Mouse (Mus musculus) heart, embryonic 15.5 days (tissue): ENCODE data around the gene Mrm3. TPM values are rescaled to one million over a fixed set of nuclear protein-coding genes. Genes with fewer than 3 reads are reported as not detected.

ENCODE experiments used
- ATAC-seq: fragments of 200-750 bp; cut with Nextera tagmentation; replicated peaks from 2 replicates; pipeline ENCODE4 v1.8.0; 2017; ENCODE audit warnings: low read depth, moderate TSS enrichment; ENCODE audit not compliant: insufficient number of reproducible peaks, insufficient read depth, low FRiP score
- H3K27ac ChIP-seq: fragments of 300-500 bp; sonication (generic); 2 replicates; pipeline ENCODE4 v1.5.1; 2015; ENCODE audit warnings: mild to moderate bottlenecking, inconsistent platforms
- H3K27me3 ChIP-seq: fragments of 300-500 bp; sonication (generic); 2 replicates; pipeline ENCODE4 v1.6.1; 2015; ENCODE audit warnings: inconsistent platforms
- H3K36me3 ChIP-seq: fragments of 300-500 bp; sonication (generic); 2 replicates; pipeline ENCODE4 v1.6.1; 2015; ENCODE audit warnings: mild to moderate bottlenecking, inconsistent platforms
- H3K4me1 ChIP-seq: fragments of 300-500 bp; sonication (generic); replicated peaks from 2 replicates; pipeline ENCODE4 v1.6.1; 2015; ENCODE audit warnings: inconsistent platforms
- H3K4me2 ChIP-seq: fragments of 300-500 bp; sonication (generic); 2 replicates; pipeline ENCODE4 v1.6.1; 2015; ENCODE audit warnings: inconsistent platforms, mild to moderate bottlenecking, moderate library complexity
- H3K4me3 ChIP-seq: fragments of 300-500 bp; sonication (generic); 2 replicates; pipeline ENCODE4 v1.5.1; 2015; ENCODE audit warnings: mild to moderate bottlenecking, inconsistent platforms
- H3K9ac ChIP-seq: fragments of 300-500 bp; sonication (generic); 2 replicates; pipeline ENCODE4 v1.6.1; 2015; ENCODE audit warnings: mild to moderate bottlenecking, inconsistent platforms
- H3K9me3 ChIP-seq: fragments of 300-500 bp; sonication (generic); replicated peaks from 2 replicates; pipeline ENCODE4 v1.6.1; 2016; ENCODE audit warnings: inconsistent platforms
- WGBS: fragments of 180-500 bp; shearing (Covaris S2); methylation state at CpG from one replicate; pipeline ENCODE4 v1.1.7; 2015; ENCODE audit warnings: mixed read lengths; 5-methylcytosine and 5-hydroxymethylcytosine counted together
- polyA plus RNA-seq: library from polyadenylated mRNA; unstranded; fragments of >200 nt; fragmentation: Nextera tagmentation; extraction: Ambion mirVana; gene quantifications from 2 replicates; pipeline ENCODE4 v1.2.1, GENCODE M21; 2015

Gene Mrm3
- polyA plus RNA-seq, 1 experiment from 2014 or later = 22.7 TPM

- Histone ChIP-seq H3K4me3 (no peak overlapping the region), H3K9me3 (no peaks in the 10 kb centered on the region), H3K9ac (no peak overlapping the region), H3K27ac (peak overlapping the region; percentile 83), H3K4me1 (peaks cover 39% of the 10 kb centered on the region), H3K36me3 (no peaks in the 10 kb centered on the region), H3K27me3 (no peaks in the 10 kb centered on the region), H3K4me2 (peak overlapping the region; percentile 34)
- WGBS = 56% methylated on average over 6 of the region's 6 CpGs
- no peak for ATAC-seq
Measured at GRCm38 (mm10) chr11:76292831-76293230, 49.3 kb downstream of the Mrm3 start.

GRCm38 (mm10) chr11:76294078-76294477 is 50.6 kb downstream of the Mrm3 start:
- ATAC-seq = no peak
- peaks cover 51% of the 10 kb centered on the region for H3K4me1 ChIP-seq

GRCm38 (mm10) chr11:76294836-76295235 is 51.3 kb downstream of the Mrm3 start:
- WGBS = 29% methylated on average over 9 of the region's 9 CpGs
- Histone ChIP-seq H3K9ac (no peak overlapping the region), H3K4me1 (peaks cover 51% of the 10 kb centered on the region), H3K36me3 (no peaks in the 10 kb centered on the region), H3K4me2 (no peak overlapping the region), H3K9me3 (no peaks in the 10 kb centered on the region), H3K27ac (no peak overlapping the region), H3K27me3 (no peaks in the 10 kb centered on the region), H3K4me3 (no peak overlapping the region)
- ATAC-seq = no peak

More at GRCm38 (mm10) chr11:76294078-76294477, 50.6 kb downstream of the Mrm3 start:
- Histone ChIP-seq H3K36me3 (no peaks in the 10 kb centered on the region), H3K9me3 (no peaks in the 10 kb centered on the region), H3K27me3 (no peaks in the 10 kb centered on the region), H3K4me2 (no peak overlapping the region), H3K9ac (no peak overlapping the region), H3K4me3 (no peak overlapping the region), H3K27ac (0 out of 2 replicates have a peak overlapping the region, but pooled peaks have one; percentile 15)
- WGBS = 67% methylated on average over 5 of the region's 5 CpGs

- WGBS = 50% methylated on average over 9 of the region's 9 CpGs
- H3K27ac ChIP-seq = no peak overlapping the region
- no peaks in the 10 kb centered on the region for H3K36me3 ChIP-seq
- H3K9me3 ChIP-seq = no peaks in the 10 kb centered on the region
- peaks cover 40% of the 10 kb centered on the region for H3K4me1 ChIP-seq
- H3K4me3 ChIP-seq = no peak overlapping the region
- no peak overlapping the region for H3K4me2 ChIP-seq
- no peak for ATAC-seq
- no peaks in the 10 kb centered on the region for H3K27me3 ChIP-seq
- H3K9ac ChIP-seq = no peak overlapping the region
Measured at GRCm38 (mm10) chr11:76297252-76297651, 53.7 kb downstream of the Mrm3 start.

- Histone ChIP-seq H3K9me3 (no peaks in the 10 kb centered on the region), H3K4me3 (no peak overlapping the region), H3K27me3 (no peaks in the 10 kb centered on the region), H3K4me2 (no peak overlapping the region), H3K9ac (no peak overlapping the region), H3K27ac (no peak overlapping the region), H3K4me1 (peaks cover 29% of the 10 kb centered on the region), H3K36me3 (no peaks in the 10 kb centered on the region)
- 41% methylated on average over 9 of the region's 9 CpGs for WGBS
- no peak for ATAC-seq
Measured at GRCm38 (mm10) chr11:76298457-76299000, 55.0 kb downstream of the Mrm3 start.

Other genes starting within 250 kb of the Mrm3 start
- 0.18 and 0.56 TPM in 2 replicates for gene 1700016K19Rik, start 243.8 kb upstream of the Mrm3 start, polyA plus RNA-seq
- gene Rflnb, start 215.9 kb upstream of the Mrm3 start, polyA plus RNA-seq = 12.7 and 17.0 TPM in 2 replicates
- 26.0 and 31.6 TPM in 2 replicates for gene Vps53, start 64.1 kb upstream of the Mrm3 start, polyA plus RNA-seq
- gene Fam57a, start 64.0 kb upstream of the Mrm3 start, polyA plus RNA-seq = 19.9 and 24.0 TPM in 2 replicates
- gene Dbil5, start 26.1 kb upstream of the Mrm3 start, polyA plus RNA-seq = 0.95 and 1.0 TPM in 2 replicates
- gene Gemin4, start 26.1 kb upstream of the Mrm3 start, polyA plus RNA-seq = 15.1 and 23.9 TPM in 2 replicates
- 111 and 116 TPM in 2 replicates for gene Glod4, start within 50 bp of the Mrm3 start, polyA plus RNA-seq
- 18.6 and 26.0 TPM in 2 replicates for gene Nxn, start 155.4 kb downstream of the Mrm3 start, polyA plus RNA-seq
- gene Timm22, start 163.2 kb downstream of the Mrm3 start, polyA plus RNA-seq = 79.9 and 84.9 TPM in 2 replicates